7 mouse cellular contexts compared by ENCODE assay signal in the genomic region with DNA sequence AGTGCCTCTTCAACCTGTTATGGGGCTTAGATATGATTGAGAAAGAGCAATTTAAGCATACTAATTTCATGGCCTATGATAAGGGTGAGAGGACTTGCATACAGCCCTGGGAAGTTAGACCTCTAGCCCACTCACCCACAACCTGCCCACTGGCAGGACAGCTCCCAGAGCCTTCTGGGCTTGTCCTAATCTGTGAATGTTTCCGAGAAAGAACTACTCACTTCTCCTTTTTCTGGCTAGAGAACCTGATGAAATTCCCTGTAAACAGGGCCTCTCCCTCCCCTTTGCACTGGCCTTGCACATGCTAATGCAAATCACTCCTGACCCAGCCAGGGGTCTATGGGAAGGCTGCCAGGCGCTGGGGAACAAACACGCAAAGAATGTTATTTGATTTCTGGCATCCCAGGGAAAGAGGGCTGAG.
A peak's percentile ranks its signal among the peaks of the same experiment; 100 is the strongest.
DNase-seq lines count a peak whose midpoint lies in the region; ATAC-seq and TF ChIP-seq lines count a peak whose summit lies in the region.

No protein-coding gene starts in this region.

- no peaks in the 10 kb centered on the region for H3K9me3 ChIP-seq in forebrain, embryonic 15.5 days

- H3K9ac ChIP-seq in forebrain, embryonic 15.5 days (replicated peaks): no peak overlapping the region

- no peak overlapping the region for H3K4me3 ChIP-seq in forebrain, embryonic 15.5 days
- H3K4me3 ChIP-seq in thymus, adult 2 months (ENCODE audit: control insufficient read depth, insufficient read depth, low read length): no peak overlapping the region

- peaks cover 5% of the 10 kb centered on the region for H3K4me1 ChIP-seq in forebrain, embryonic 15.5 days
- no peaks in the 10 kb centered on the region for H3K4me1 ChIP-seq in thymus, adult 2 months (replicated peaks; ENCODE audit: control insufficient read depth, insufficient read depth, low read length)

- TF ChIP-seq POLR2A in thymus, adult 2 months (IDR thresholded peaks at IDR 0.05; ENCODE audit: control insufficient read depth, extremely low read depth, insufficient read depth, low read length, poor library complexity): no peak

- no peaks in the 10 kb centered on the region for H3K27me3 ChIP-seq in forebrain, embryonic 15.5 days
- no peaks in the 10 kb centered on the region for H3K27me3 ChIP-seq in thymus, adult 2 months (ENCODE audit: control insufficient read depth, insufficient read depth, low read length)

- TF ChIP-seq CTCF in thymus, adult 2 months (IDR thresholded peaks at IDR 0.05; ENCODE audit: borderline replicate concordance, control insufficient read depth, extremely low read depth, insufficient read depth, low read length, poor library complexity): no peak

- DNase-seq in ES-CJ7 (ENCODE audit: low read depth, low spot score): peak; percentile 24
- peak; percentile 94 for DNase-seq in Muller cell, postnatal 12 days (ENCODE audit: inconsistent ontology term)
- DNase-seq in kidney, adult 9 months: peak; percentile 68
- peak; percentile 52 for DNase-seq in lung, postnatal 36 days
- no peak for DNase-seq in natural killer cell, adult 2 months (ENCODE audit: low spot score in 2 of 2)
- DNase-seq in thymus, adult 2 months: no peak

- no peaks in the 10 kb centered on the region for H3K36me3 ChIP-seq in forebrain, embryonic 15.5 days
- no peaks in the 10 kb centered on the region for H3K36me3 ChIP-seq in thymus, adult 2 months (ENCODE audit: control insufficient read depth, insufficient read depth, low read length)

- no peak overlapping the region for H3K4me2 ChIP-seq in forebrain, embryonic 15.5 days (replicated peaks)

- WGBS in forebrain, embryonic 15.5 days: 2% methylated on average over 3 of the region's 3 CpGs
- 67% methylated on average over 3 of the region's 3 CpGs for WGBS in thymus, adult 2 months

- H3K27ac ChIP-seq in forebrain, embryonic 15.5 days (replicated peaks): no peak overlapping the region
- no peak overlapping the region for H3K27ac ChIP-seq in thymus, adult 2 months (ENCODE audit: control insufficient read depth, insufficient read depth, low read length)

- peak; percentile 61; the same call in 1 of the 2 replicates for ATAC-seq in forebrain, embryonic 15.5 days (replicated peaks)

Comparison
In these comparisons a context has a peak if more than half of its experiments do, and no peak if none do; other contexts are left out.
1. DNase-seq: peak in ES-CJ7 (single experiment), Muller cell, postnatal 12 days (single experiment), kidney, adult 9 months (single experiment) and lung, postnatal 36 days (single experiment); none in natural killer cell, adult 2 months (0 of 2) and thymus, adult 2 months (single experiment).